Mouse (Mus musculus) ovary, postnatal 36 days (tissue): ENCODE data around the gene Foxo1.

Experiments
- DNase-seq: peaks from one replicate; pipeline ENCODE4 v3.0.0; 2022; ENCODE audit warnings: low spot score, mixed read lengths

Foxo1 gene

GRCm38 (mm10) chr3:52308586-52309321 is 40.6 kb downstream of the Foxo1 start:
- DNase-seq = no peak

GRCm38 (mm10) chr3:52320516-52321270 is 52.6 kb downstream of the Foxo1 start:
- DNase-seq = no peak

- no peak for DNase-seq
These were observed 54.6 kb downstream of the Foxo1 start for GRCm38 (mm10) chr3:52322401-52323385.

GRCm38 (mm10) chr3:52325006-52325405 is 56.9 kb downstream of the Foxo1 start:
- DNase-seq = no peak

- no peak for DNase-seq
These were observed 58.6 kb downstream of the Foxo1 start for GRCm38 (mm10) chr3:52326687-52327086.

GRCm38 (mm10) chr3:52327146-52327545 is 59.0 kb downstream of the Foxo1 start:
- no peak for DNase-seq

- DNase-seq = no peak
These were observed 63.6 kb downstream of the Foxo1 start for GRCm38 (mm10) chr3:52331709-52332108.

- no peak for DNase-seq
These were observed 70.6 kb downstream of the Foxo1 start for GRCm38 (mm10) chr3:52338761-52339160.

- no peak for DNase-seq
These were observed 72.3 kb downstream of the Foxo1 start for GRCm38 (mm10) chr3:52340336-52341034.

GRCm38 (mm10) chr3:52342226-52342625 is 74.1 kb downstream of the Foxo1 start:
- DNase-seq = no peak

GRCm38 (mm10) chr3:52342801-52343200 is 74.7 kb downstream of the Foxo1 start:
- DNase-seq = peak; percentile 35

GRCm38 (mm10) chr3:52343270-52344070 is 75.3 kb downstream of the Foxo1 start:
- DNase-seq = no peak

GRCm38 (mm10) chr3:52345881-52346280 is 77.7 kb downstream of the Foxo1 start:
- DNase-seq = no peak

GRCm38 (mm10) chr3:52346986-52347710 is 79.0 kb downstream of the Foxo1 start:
- no peak for DNase-seq

GRCm38 (mm10) chr3:52347980-52348622 is 80.0 kb downstream of the Foxo1 start:
- DNase-seq = no peak

GRCm38 (mm10) chr3:52350636-52351035 is 82.5 kb downstream of the Foxo1 start:
- no peak for DNase-seq

GRCm38 (mm10) chr3:52351901-52352300 is 83.8 kb downstream of the Foxo1 start:
- no peak for DNase-seq

- DNase-seq = no peak
These were observed 86.1 kb downstream of the Foxo1 start for GRCm38 (mm10) chr3:52354203-52354602.

- DNase-seq = no peak
These were observed 89.3 kb downstream of the Foxo1 start for GRCm38 (mm10) chr3:52357265-52357953.
